Mouse (Mus musculus): Measurements from ENCODE around the gene Olfm1. TPM values are rescaled to one million over a fixed set of nuclear protein-coding genes. Genes with fewer than 3 reads are reported as not detected.

Gene Olfm1
- polyA plus RNA-seq, 1 experiment from 2014 or later = 15.5 TPM

DNA sequence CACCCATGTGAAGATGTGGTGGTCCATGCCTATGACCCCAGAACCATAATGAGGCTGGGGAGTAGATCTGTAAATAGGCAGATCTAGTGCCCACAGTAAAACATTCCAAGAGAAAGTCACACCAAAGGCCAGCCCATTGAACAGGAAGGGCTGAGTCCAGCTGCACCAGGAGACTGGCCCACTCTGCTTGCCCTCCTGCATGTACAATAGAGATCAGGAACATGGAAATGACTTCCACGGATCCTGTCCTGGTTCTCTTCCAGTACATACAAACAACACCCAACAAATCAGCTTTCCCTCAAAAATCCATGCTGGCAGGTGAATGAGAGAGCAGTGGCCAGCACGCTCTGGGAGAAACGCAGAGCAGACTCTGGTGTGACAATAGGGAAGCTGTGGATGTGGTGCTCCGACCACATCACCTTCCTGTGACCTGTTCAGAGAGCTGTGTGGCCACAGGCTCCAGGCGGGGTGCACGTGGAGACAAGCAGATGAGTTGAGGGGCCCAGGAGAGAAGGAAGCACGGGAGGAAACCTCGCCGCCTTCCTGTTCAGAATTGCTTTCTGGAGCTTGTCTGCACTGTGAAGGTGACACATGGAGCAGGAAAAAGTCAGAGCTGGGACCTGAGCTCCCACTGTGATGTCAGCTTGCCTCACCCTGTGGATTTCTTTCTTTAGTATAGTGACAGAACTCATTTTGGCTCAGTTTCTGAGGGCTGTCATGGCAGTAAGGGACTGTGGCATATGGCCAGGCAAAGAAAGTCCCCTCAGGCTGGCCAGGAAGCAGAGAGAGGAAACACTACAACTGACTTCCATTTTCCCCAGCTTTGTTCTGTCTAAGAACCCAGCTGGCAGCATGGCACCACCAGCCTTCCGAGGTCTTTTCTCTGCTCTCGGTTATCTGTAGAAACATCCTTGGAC is 19.3 kb upstream of the Olfm1 start:
- Histone ChIP-seq H3K4me3 (replicated peaks) (no peak overlapping the region), H3K36me3 (no peaks in the 10 kb centered on the region), H3K9ac (replicated peaks) (no peak overlapping the region), H3K27me3 (0 out of 2 replicates have a peak, but pooled peaks cover 3% of the 10 kb centered on the region), H3K4me1 (replicated peaks) (no peaks in the 10 kb centered on the region), H3K27ac (no peak overlapping the region), H3K9me3 (no peaks in the 10 kb centered on the region), H3K4me2 (no peak overlapping the region)
- ATAC-seq (ENCODE audit: insufficient number of reproducible peaks, insufficient read depth, low FRiP score, low TSS enrichment, low read depth) = no peak
- 76% methylated on average over 11 of the region's 11 CpGs for WGBS

DNA sequence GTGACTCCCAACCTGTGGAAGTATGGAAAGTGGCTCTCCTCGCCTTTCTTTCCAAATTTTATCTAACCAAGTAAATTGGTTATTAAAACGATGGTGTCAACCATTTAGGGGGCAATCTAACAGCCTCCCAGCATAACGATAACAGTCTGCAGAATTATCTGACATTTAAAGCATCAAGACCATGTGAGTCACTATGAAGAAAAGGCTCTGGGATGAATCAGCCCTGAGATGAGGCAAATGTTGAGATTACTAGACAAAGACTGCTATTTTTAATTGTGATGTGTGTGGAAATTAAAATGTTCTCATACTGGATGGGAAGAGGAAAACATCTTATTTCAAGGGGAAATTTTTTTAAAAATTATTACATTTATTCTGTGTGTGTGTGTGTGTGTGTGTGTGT is 18.4 kb upstream of the Olfm1 start:
- no peak for ATAC-seq (ENCODE audit: insufficient number of reproducible peaks, insufficient read depth, low FRiP score, low TSS enrichment, low read depth)
- H3K4me1 ChIP-seq (replicated peaks) = no peaks in the 10 kb centered on the region
- no peaks in the 10 kb centered on the region for H3K9me3 ChIP-seq
- H3K4me3 ChIP-seq (replicated peaks) = no peak overlapping the region
- H3K4me2 ChIP-seq = no peak overlapping the region
- H3K36me3 ChIP-seq = no peaks in the 10 kb centered on the region
- no peak overlapping the region for H3K27ac ChIP-seq
- WGBS = 77% methylated on average over 3 of the region's 3 CpGs
- H3K27me3 ChIP-seq = no peaks in the 10 kb centered on the region
- no peak overlapping the region for H3K9ac ChIP-seq (replicated peaks)

DNA sequence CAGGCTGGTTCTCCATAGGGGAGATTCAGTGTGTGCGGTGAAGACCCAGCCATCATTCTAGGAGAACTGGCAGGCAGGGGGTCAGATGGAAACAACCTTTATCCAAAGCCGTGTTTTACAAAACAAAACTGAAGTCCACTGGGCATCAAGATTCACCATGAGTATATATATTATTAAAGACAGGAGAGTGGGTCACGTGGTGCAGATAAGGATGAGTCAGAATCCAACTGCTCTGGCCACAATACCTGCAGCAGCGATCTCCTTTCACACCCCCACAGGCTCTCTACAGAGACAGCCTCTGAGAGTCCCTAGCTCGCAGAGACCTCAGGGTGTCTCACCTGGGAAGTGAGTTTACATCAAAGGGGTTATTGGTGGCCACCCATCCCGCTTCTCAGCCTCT is 14.2 kb upstream of the Olfm1 start:
- Histone ChIP-seq H3K27me3 (no peaks in the 10 kb centered on the region), H3K4me2 (no peak overlapping the region), H3K4me3 (replicated peaks) (no peak overlapping the region), H3K36me3 (no peaks in the 10 kb centered on the region), H3K27ac (no peak overlapping the region), H3K9me3 (no peaks in the 10 kb centered on the region), H3K4me1 (replicated peaks) (peaks cover 7% of the 10 kb centered on the region; the same call in 1 of the 2 replicates), H3K9ac (replicated peaks) (no peak overlapping the region)
- ATAC-seq (ENCODE audit: insufficient number of reproducible peaks, insufficient read depth, low FRiP score, low TSS enrichment, low read depth) = no peak
- 76% methylated on average over 6 of the region's 6 CpGs for WGBS

DNA sequence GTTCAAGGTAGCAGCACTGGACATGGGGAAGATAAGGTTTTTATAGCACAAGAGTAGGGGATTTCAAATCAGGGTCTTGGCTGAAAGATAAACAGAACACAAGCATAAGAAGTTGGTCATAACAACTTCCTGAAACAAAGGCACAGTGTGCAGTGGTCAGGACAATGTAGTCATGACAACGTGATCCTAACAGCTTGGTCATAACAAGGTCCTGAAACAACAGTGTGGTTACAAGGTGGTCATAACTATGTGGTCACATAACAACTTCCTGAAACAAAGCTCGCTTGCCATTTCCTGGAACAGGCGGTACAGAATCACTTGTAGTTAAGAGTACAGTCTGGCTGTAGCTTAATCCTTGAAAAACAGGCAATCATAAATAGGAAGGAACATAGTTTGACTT is 12.7 kb upstream of the Olfm1 start:
- H3K4me1 ChIP-seq (replicated peaks) = peaks cover 7% of the 10 kb centered on the region; the same call in 1 of the 2 replicates
- no peak for ATAC-seq (ENCODE audit: insufficient number of reproducible peaks, insufficient read depth, low FRiP score, low TSS enrichment, low read depth)
- no peak overlapping the region for H3K4me2 ChIP-seq
- H3K27ac ChIP-seq = no peak overlapping the region
- WGBS = 59% methylated on average over 3 of the region's 3 CpGs
- no peak overlapping the region for H3K4me3 ChIP-seq (replicated peaks)
- H3K27me3 ChIP-seq = no peaks in the 10 kb centered on the region
- no peaks in the 10 kb centered on the region for H3K36me3 ChIP-seq
- no peaks in the 10 kb centered on the region for H3K9me3 ChIP-seq
- H3K9ac ChIP-seq (replicated peaks) = no peak overlapping the region

DNA sequence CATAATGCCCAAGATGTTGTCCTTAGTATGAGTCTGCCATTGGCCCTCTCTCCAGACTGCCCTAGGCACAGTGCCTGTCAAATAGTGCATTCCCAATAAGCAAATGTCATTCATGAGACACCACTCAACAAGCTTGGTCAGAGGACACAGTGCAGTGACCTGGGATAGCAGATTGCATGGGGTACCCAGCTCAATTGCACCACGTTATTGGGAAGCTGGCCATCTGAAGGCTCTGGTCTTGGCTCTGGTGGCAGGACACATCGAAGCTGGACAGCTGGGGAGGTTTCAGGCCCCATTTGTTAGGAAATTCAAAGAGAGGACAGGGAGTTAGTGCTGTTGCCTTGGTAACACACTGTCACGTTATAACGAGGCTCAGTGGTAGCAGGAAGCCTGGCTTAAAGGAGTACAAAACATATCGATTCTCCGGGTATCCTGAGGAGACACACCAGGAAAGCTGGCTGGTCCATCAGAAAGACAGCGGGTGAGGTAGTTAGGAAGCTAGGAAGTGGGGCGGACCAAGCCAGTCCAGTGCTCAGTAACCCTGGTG is 4.3 kb upstream of the Olfm1 start:
- H3K4me1 ChIP-seq (replicated peaks) = peaks cover 11% of the 10 kb centered on the region
- H3K27me3 ChIP-seq = peaks cover 21% of the 10 kb centered on the region
- ATAC-seq (ENCODE audit: insufficient number of reproducible peaks, insufficient read depth, low FRiP score, low TSS enrichment, low read depth) = no peak
- H3K9ac ChIP-seq (replicated peaks) = no peak overlapping the region
- H3K36me3 ChIP-seq = no peaks in the 10 kb centered on the region
- no peak overlapping the region for H3K4me3 ChIP-seq (replicated peaks)
- WGBS = 39% methylated on average over 8 of the region's 8 CpGs
- no peak overlapping the region for H3K27ac ChIP-seq
- no peak overlapping the region for H3K4me2 ChIP-seq
- H3K9me3 ChIP-seq = no peaks in the 10 kb centered on the region

DNA sequence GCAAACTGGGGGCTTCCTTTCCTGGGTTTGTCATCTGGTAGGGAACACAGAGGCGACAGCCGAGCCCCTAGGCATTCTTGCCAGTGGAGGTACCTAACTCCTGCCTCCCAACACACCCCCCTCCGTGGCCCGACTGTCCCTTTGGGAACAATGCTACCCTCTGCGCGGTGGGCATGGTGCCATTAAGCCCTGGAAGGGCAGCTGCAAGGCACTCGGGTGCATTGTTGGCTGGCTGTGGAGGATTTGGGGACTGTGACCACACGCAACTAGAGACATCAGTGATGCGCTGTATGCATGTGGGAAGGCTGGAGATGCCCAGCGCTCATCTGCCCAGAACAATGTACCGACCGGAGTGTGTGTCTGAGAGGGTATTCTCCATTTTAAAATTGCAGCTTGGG is 897 bp downstream of the Olfm1 start:
- Histone ChIP-seq H3K4me2 (peak overlapping the region; percentile 89), H3K9me3 (no peaks in the 10 kb centered on the region), H3K9ac (replicated peaks) (peak overlapping the region; percentile 64), H3K4me3 (replicated peaks) (peak overlapping the region; percentile 61), H3K27ac (no peak overlapping the region), H3K27me3 (peaks cover 41% of the 10 kb centered on the region), H3K4me1 (replicated peaks) (peaks cover 12% of the 10 kb centered on the region), H3K36me3 (no peaks in the 10 kb centered on the region)
- 30% methylated on average over 12 of the region's 12 CpGs for WGBS
- no peak for ATAC-seq (ENCODE audit: insufficient number of reproducible peaks, insufficient read depth, low FRiP score, low TSS enrichment, low read depth)

DNA sequence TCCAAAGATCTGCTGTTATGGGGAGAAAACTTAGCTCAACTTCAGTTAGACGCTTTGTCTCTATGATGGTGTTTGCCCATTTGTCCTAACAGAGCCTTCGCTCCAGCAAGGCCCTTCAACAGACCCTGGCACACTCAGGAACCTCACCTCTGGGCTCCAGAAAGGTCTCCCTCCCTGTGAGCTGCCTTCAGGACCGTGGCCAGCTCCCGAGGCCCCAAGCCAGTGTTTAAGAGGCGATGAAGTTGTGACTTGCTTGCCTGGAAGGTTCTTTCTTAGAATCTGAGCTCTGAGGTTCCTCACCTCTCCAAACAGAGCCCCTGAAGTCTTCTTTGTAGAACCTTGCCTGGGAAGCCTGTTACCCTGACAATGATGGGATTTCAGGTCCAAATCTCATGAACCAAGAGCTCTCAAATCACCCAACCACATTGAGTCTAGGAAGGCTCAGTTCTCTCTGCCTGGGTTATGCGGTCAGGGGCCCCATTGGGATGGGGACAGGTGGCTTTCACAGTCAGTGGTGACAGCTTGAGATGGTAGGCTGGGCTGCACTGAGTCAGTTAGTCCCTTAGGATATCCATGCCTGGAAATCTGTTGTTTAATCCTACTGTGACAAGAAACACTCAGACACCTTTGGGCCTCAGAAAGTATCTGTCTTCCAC is 2.3 kb downstream of the Olfm1 start:
- Histone ChIP-seq H3K4me2 (no peak overlapping the region), H3K36me3 (no peaks in the 10 kb centered on the region), H3K4me3 (replicated peaks) (no peak overlapping the region), H3K4me1 (replicated peaks) (peaks cover 12% of the 10 kb centered on the region), H3K27ac (no peak overlapping the region), H3K9ac (replicated peaks) (no peak overlapping the region), H3K9me3 (no peaks in the 10 kb centered on the region), H3K27me3 (peaks cover 41% of the 10 kb centered on the region)
- ATAC-seq (ENCODE audit: insufficient number of reproducible peaks, insufficient read depth, low FRiP score, low TSS enrichment, low read depth) = no peak
- WGBS = 41% methylated on average over 6 of the region's 6 CpGs

DNA sequence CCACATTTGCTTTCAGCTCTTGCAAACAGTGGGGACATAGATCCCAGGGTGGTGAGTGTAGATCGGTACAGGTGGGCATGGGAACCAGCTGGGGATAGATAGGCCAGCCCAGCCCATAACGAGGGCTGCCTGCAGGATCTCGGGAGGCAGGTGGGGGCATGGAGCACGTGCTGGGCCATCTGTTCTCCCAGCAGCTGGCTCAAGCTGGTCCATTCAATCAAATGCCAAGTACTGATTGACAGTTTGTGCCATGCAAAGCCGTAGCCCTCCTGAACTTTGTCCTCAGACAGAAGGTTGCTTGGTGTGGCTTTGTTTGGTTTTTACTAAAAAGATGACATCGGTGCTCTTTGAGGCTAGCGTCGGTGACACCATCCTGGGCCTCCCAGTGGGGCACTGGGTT is 2.9 kb downstream of the Olfm1 start:
- no peak overlapping the region for H3K27ac ChIP-seq
- no peaks in the 10 kb centered on the region for H3K36me3 ChIP-seq
- 77% methylated on average over 8 of the region's 8 CpGs for WGBS

DNA sequence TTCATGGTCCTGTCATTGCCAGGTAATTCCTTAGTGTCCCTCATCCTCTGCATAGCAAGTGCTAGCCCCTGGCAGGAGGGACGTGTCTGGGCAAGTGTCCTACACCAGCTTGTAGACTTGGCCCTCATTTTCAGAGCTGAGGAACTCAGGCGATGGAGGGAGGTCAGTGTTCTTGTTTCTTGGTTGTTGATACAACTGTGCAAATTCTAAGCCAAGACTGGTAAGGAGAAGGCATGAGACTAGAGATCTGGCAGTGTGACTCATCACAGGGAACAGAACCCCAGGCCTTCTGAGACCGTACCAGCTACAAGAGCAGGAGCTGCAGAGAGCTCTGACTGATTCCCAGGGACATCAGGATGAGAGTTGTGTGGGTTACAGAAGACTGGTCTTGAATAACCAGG is 8.6 kb downstream of the Olfm1 start:
- ATAC-seq (ENCODE audit: insufficient number of reproducible peaks, insufficient read depth, low FRiP score, low TSS enrichment, low read depth) = no peak
- Histone ChIP-seq H3K27me3 (peaks cover 14% of the 10 kb centered on the region), H3K27ac (no peak overlapping the region), H3K9me3 (no peaks in the 10 kb centered on the region), H3K9ac (replicated peaks) (no peak overlapping the region), H3K4me2 (no peak overlapping the region), H3K4me3 (replicated peaks) (no peak overlapping the region), H3K4me1 (replicated peaks) (peaks cover 16% of the 10 kb centered on the region), H3K36me3 (no peaks in the 10 kb centered on the region)
- 70% methylated on average over 3 of the region's 3 CpGs for WGBS

More for the DNA sequence above, 2.9 kb downstream of the Olfm1 start:
- Histone ChIP-seq H3K9ac (replicated peaks) (no peak overlapping the region), H3K27me3 (peaks cover 41% of the 10 kb centered on the region), H3K9me3 (no peaks in the 10 kb centered on the region), H3K4me3 (replicated peaks) (no peak overlapping the region), H3K4me1 (replicated peaks) (peaks cover 12% of the 10 kb centered on the region), H3K4me2 (no peak overlapping the region)
- ATAC-seq (ENCODE audit: insufficient number of reproducible peaks, insufficient read depth, low FRiP score, low TSS enrichment, low read depth) = no peak

DNA sequence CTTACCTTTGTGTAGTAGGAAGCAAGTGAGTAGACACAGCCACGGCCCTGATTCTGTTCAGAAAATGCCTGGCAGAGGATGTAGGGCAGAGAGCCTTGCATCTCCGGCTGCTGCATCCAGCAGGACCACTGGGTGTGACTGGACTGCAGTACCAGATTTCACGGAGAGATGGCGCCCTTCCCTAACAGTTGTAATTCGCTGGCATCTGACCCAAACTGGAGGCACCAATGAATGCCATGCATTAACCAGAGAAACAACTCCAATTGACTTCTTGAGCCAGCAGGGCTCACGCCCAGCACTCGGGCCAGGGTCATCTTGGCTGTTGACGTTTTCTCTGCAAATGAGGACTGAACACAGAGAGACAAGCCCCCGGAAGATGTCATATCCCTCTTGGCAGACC is 11.4 kb downstream of the Olfm1 start:
- no peak overlapping the region for H3K27ac ChIP-seq
- H3K9ac ChIP-seq (replicated peaks) = no peak overlapping the region
- no peaks in the 10 kb centered on the region for H3K9me3 ChIP-seq
- no peak overlapping the region for H3K4me3 ChIP-seq (replicated peaks)
- peaks cover 20% of the 10 kb centered on the region for H3K4me1 ChIP-seq (replicated peaks)
- peak overlapping the region; percentile 99; the same call in 1 of the 2 replicates for H3K4me2 ChIP-seq
- ATAC-seq (ENCODE audit: insufficient number of reproducible peaks, insufficient read depth, low FRiP score, low TSS enrichment, low read depth) = 0 out of 2 replicates have a peak, but pooled peaks have one; percentile 1
- H3K36me3 ChIP-seq = 0 out of 2 replicates have a peak, but pooled peaks cover 4% of the 10 kb centered on the region
- WGBS = 4% methylated on average over 9 of the region's 9 CpGs
- H3K27me3 ChIP-seq = peaks cover 31% of the 10 kb centered on the region

Data from limb, embryonic 12.5 days (tissue).